Mouse (Mus musculus) thymus, adult 2 months (tissue): ENCODE data around the gene Mlec.

Experiments
- CTCF ChIP-seq: fragments of 200-500 bp; IDR thresholded peaks from 2 replicates; pipeline ENCODE4 v1.5.1; 2012; ENCODE audit warnings: mild to moderate bottlenecking, control low read depth, low read length, moderate library complexity, borderline replicate concordance; ENCODE audit not compliant: control insufficient read depth, poor library complexity, insufficient read depth; ENCODE audit errors: extremely low read depth
- POLR2A ChIP-seq: fragments of 200-500 bp; IDR thresholded peaks from 2 replicates; pipeline ENCODE4 v1.6.1; 2012; ENCODE audit warnings: mild to moderate bottlenecking, low read length, control low read depth, moderate library complexity; ENCODE audit not compliant: control insufficient read depth, poor library complexity, insufficient read depth; ENCODE audit errors: extremely low read depth

- TF ChIP-seq POLR2A, result no peak; the same call in 1 of the 2 replicates
- peak; percentile 89 for TF ChIP-seq CTCF
These were observed 32.6 kb downstream of the Mlec start for GRCm38 (mm10) chr5:115125211-115125871.
